Comparison of ENCODE assay signal across 19 mouse cellular contexts in the genomic region with DNA sequence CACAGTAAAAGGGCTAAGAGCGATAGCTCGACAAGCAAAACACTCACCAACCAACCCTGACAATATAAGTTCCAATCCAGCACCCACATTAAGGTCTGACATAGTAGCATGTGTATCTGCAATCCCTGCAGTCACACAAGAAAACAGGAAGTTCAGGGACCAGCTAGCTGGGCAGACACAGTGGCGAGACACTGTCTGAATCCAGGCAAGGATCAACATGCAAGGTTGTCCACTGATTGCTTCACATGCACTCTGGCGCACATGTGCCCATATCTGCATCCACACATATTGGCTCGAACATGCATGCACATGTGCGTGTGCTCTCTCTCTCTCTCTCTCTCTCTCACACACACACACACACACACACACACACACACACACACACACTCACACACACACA.
"Had no signal": no experiment of that assay in that cellular context is flagged by ENCODE, and none has a peak within 500 bp of the region (broad histone marks: within the 10 kb centered on the region; RNA-seq: fewer than 3 reads in every experiment).

No protein-coding gene starts in this region.

- H3K4me3 ChIP-seq: liver, embryonic 12.5 days; liver, embryonic 15.5 days; lung, embryonic 15.5 days; midbrain, embryonic 10.5 days; midbrain, embryonic 13.5 days; myocyte; neural tube, embryonic 13.5 days; stomach, embryonic 15.5 days had no signal

- DNase-seq: kidney, adult 2 months; kidney, postnatal 10 days; kidney, postnatal 36 days; lung, adult 18-20 months; lung, postnatal 10 days; lung, postnatal 36 days; retina, postnatal 1 day; right cerebral cortex, postnatal 25 days; spleen, adult 18-20 months; thymus, postnatal 25 days had no signal

- H3K27me3 ChIP-seq: liver, embryonic 12.5 days; liver, embryonic 15.5 days; lung, embryonic 15.5 days; midbrain, embryonic 13.5 days; neural tube, embryonic 13.5 days; stomach, embryonic 15.5 days had no signal

- H3K4me1 ChIP-seq: liver, embryonic 12.5 days; liver, embryonic 15.5 days; stomach, embryonic 15.5 days had no signal

- ATAC-seq: liver, embryonic 12.5 days; midbrain, embryonic 13.5 days; midbrain, embryonic 16.5 days had no signal

- H3K36me3 ChIP-seq: liver, embryonic 12.5 days; liver, embryonic 15.5 days; stomach, embryonic 15.5 days had no signal

- H3K9me3 ChIP-seq: liver, embryonic 12.5 days; liver, embryonic 15.5 days; lung, embryonic 15.5 days; stomach, embryonic 15.5 days had no signal
